Mouse (Mus musculus) gastrocnemius, postnatal 14 days (tissue): Measurements from ENCODE around the gene Gm17359. TPM values are rescaled to one million over a fixed set of nuclear protein-coding genes. Genes with fewer than 3 reads are reported as not detected.

Source experiments
- DNase-seq: peaks from one replicate; pipeline ENCODE4 v3.0.0; 2021; ENCODE audit warnings: mixed read lengths
- intact Hi-C: fragments of 180-260 bp; cut with DNase I; formaldehyde crosslinking; loops from one replicate; pipeline ENCODE4 v1.15.1; 2025; ENCODE audit warnings: low total_unique reads
- total RNA-seq, 2 experiments: library from RNA; stranded (reverse); gene quantifications; 2 replicates each; pipeline ENCODE4 v1.2.3; 2021

The Gm17359 gene
- total RNA-seq, 2 experiments from 2014 or later, result not detected

DNA sequence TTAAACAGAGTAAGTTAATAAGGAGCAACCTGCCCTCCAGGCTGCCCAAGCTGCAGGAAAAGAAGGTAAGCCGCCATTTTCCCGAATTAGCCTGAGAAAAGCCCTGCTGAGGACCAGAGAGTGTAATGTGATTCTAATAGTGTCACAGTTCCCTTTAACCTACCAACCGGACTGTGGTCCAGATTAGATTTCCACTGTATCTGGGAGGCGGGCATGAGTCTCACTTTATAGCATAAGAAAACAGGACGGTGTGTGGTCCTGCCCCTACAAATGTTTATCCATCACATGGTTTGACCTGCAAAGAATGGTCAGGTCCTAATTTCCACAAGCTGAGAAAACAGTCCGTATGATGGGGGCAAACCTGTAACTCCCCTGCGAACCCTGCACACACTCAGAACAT, 112.9 kb downstream of the Gm17359 start:
- intact Hi-C loops, result no loop called here
- no peak for DNase-seq

DNA sequence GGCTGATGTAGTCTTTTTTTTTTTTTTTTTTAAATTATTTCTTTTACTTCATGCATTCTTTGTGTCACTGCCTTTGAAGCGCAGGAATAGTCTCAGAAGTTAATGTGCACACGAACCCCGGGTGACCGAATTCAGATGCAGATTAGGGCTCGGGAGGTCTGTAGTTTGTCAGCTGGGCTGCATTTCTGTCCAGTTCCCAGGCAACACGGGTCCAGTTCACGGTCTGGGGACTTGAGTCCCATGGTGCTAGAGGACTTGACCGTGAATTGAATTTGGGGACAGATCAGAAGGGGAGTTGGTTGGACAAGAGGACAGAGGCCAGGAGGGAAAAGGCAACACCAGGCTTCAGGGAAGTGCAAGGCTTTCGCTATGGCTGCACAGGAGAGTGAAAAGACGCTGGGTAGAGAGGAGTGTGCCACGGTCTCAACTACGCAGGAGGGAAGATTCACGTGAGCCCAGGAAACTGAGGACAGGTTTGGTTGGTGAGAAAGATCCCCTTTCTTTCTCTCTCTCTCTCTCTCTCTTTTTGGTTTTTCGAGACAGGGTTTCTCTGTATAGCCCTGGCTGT, 116.3 kb downstream of the Gm17359 start:
- no peak for DNase-seq
- intact Hi-C loops, result no loop called here

DNA sequence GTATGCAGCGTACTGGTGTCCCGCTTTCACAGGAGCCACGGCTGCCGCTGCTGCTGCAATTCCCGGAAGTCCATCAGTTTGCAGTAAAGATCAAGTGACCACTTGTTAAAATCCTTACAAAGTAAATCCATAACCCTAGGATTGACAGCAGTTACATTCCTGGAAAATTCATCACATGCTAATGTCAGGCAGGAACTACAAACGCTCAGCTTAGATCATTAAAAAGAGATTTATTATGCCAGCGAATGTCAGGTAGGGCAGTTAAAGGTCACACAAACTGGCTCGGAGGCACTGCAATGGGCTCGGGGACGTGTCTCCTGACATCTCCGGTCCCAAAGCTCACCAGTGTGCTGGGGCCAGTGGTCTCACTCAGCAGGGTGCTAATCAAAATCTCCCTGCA, 119.3 kb downstream of the Gm17359 start:
- intact Hi-C loops, result no loop called here
- no peak for DNase-seq

DNA sequence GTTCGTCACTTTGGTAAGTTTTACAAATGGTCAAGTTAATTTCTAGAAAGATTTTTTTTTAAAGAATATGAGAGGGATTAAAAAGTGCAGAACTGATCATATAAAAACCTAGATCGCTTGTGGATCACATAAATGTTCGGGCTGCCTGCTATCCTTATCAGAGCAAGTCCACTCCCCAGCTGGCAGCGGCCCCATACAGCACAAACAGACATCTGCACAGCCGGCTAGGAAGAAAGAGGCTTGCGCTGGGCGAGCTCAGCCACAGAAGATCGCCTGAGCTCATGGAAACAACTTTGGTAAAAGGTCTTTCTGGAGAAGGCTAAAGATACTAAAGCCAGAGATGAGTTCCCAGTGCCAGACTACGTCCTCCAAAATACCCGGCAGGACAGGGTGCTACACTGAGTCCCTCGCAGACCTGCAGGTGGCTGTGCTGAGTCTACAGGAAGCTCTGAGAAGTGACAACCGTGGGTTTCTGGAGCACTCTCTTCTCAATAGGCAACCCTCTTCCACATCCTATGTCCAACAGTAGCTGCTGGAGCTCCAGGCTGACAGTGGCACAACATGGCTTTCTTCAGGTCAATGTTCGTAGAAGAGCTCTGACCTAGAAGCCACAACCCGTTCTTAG, 122.3 kb downstream of the Gm17359 start:
- DNase-seq, result no peak
- intact Hi-C loops, result no loop called here

DNA sequence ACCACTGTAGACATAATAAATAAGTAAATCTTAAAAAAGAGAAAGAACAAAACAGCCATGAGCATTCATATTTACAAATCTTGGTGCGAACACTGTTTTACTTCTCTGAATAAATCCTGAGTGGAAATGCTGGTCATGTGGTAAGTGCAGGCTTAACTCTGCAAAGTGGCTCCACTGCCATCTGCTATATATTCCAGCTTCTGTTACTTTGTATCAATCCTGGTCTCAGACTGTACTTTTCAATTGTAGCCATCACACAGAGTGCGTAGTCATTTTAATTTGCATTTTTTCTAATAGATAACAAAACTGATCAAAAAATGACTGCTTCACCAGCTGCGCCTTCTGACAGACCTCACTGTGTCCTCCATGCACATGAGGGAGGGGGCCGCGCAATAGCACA, 133.0 kb downstream of the Gm17359 start:
- intact Hi-C loops, result no loop called here
- no peak for DNase-seq

DNA sequence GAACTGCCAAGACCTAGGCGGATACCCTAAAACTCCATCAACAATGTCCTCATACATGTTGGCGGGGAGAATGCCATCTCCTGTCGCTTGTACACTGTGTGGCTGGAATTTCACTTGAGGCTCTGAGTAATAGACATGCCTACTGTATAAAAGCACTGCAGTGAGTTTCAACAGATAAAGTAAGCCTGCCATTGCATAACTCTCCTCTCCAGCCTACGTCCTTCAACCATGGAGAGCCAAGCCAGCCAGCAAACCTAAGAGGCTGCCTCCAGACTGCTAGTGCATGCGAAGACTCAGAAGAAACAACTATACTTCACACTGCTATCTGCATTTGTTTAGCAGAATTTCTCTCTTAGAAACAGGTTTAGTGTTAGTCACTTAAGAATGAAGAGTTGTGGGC, 135.9 kb downstream of the Gm17359 start:
- intact Hi-C loops, result no loop called here
- no peak for DNase-seq

DNA sequence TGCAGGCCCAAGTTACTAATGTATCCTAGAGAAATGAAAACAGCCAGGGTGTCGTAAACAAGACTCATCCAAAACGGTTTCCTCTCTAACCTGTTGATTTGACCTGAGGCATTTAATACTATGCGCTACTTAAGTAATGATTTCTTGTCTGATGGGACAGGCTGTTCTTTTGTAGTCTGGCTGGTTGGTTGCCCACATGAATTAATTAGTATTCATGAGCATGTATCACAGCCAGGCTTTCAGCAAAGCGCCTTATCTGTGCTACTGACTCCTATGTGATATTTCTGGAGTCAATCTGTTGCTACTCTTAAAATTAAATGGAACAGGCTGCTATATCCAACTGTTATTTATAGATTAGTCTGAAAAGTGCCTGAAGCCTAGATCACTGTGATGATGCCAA, 138.4 kb downstream of the Gm17359 start:
- DNase-seq, result no peak
- intact Hi-C loops, result no loop called here

DNA sequence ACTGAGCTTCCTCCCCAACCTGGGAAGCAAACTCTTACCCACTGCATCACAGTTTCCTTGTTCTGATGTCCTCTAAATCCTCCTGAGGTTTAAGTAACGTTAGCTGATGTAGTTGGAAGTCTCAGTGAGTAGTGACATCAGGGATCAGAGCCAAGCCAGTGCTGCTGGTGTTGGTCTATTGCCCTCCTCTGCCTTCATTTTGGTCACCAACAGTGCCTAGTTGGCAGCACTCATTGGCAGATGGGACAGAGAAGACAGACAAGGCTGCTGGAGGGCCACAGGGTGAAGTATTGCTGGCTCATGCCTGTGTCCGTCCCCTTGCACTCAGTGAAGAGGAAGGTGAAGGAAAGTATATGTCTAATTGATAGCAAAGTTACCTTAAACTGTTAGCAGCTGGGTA, 139.5 kb downstream of the Gm17359 start:
- intact Hi-C loops, result no loop called here
- peak; percentile 7 for DNase-seq

DNA sequence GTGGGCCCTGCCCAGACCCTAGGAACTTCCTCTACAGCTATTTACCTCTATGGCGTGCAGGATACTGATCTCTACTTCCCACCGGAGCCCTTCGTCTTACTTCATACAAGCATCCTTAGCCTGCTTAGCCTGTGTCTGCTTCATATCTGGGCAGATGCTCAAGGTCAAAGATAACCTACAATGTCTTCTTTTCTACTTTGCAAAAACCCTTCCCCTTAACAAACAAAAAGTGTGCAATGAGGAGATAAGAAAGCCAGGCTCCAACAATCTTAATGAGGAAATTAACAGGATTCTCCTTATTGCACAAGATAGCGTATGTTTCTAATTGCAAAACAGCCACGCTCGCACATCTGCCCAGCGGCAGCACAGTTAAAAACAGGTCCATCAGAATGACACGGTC, 141.9 kb downstream of the Gm17359 start:
- no peak for DNase-seq
- intact Hi-C loops, result no loop called here

DNA sequence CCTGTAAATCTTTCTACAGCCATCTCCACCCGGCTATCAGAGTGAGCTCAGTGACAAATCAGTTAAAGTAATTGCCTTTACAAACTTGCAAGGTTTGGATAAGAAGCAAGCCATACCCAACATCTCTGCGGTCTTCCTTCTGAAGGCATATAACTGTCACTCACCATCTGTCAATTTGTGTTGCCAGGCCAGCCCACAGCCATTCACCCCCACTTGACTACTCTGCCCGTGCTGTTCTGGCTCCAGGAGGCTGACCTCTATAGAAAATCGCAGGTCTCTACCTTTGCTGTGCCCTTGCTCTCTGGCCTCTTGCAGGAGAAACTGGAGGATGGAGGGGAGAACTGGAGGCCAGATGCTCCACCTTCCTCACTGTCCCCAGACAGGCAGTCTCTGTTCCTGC, 142.4 kb downstream of the Gm17359 start:
- intact Hi-C loops, result no loop called here
- no peak for DNase-seq

DNA sequence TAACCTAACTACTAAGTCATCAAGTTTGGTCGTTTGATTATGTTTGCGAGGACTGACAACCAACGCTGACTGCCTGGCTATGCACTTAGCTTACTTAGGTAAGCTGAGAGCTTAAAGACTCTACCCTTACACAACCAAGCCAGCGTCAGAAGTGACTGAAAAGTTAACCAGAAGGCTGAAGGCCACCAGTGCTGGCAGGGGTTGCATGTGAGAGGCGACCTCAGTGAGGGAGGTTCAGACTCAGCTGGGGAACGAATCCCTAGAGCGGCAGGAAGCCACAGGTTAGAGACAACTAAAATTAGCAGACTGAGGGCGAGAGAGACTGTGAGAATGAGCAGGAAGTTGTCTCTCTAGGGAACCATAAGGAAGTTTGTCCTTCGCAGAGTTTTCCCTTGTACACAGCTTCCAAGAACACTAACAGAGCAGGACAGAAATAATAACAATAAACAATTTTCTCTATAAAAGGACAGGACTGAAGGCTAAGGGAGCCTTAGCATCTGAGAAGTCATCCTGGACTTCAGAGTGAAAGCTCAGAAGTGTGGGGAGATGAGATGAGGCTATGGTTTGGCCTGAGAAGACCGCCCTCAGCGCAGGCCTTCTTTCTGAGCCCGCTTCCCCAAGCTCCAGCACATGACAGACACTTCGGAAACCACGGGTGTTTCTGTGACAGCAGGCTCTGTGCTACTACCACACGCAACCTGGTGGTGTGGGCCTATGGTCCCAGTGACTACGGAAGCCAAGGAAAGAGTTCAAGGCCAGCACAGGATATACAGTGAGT, 148.0 kb downstream of the Gm17359 start:
- no peak for DNase-seq
- intact Hi-C loops, result no loop called here

DNA sequence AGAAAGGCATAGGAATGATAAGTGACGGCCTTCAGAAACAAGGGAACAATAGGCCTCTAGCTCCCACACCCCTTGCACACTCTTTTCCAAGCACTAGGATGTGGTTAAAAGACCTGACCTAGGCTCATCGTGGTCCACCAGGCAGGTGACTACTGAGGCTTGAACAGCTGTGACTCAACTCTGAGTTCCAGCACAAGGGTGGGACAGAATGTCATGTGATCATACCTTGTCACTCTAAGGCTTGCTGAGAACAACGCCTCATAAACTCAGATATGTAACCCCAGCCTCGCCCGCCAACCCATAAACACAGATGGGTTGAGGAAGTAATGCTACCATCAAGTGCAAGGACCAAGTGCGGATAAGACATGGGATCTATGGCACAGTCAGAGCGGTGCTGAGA, 151.6 kb downstream of the Gm17359 start:
- DNase-seq, result no peak
- intact Hi-C loops, result no loop called here

DNA sequence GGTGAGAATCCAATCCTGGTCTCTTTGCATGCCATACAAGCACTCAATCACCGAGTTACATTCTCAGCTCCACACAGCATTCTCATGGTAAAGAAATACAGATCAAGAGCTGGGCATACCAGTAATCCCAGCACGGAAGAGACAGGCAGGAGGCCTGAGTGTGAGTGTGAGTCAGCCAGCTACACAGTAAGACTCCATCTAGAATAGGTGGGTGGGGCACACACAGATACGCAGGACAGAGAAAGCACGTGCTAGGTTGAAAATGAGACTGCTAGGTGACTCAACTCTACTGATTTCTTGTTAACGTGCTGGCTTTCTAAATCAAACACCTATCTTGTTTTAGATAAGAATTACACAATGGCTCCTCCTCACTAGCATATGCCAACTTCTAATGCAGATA, 153.6 kb downstream of the Gm17359 start:
- no peak for DNase-seq
- intact Hi-C loops, result loop anchor here (10.0 kb wide), 1 partner anchor 285 kb away; no protein-coding TSS in a partner anchor

DNA sequence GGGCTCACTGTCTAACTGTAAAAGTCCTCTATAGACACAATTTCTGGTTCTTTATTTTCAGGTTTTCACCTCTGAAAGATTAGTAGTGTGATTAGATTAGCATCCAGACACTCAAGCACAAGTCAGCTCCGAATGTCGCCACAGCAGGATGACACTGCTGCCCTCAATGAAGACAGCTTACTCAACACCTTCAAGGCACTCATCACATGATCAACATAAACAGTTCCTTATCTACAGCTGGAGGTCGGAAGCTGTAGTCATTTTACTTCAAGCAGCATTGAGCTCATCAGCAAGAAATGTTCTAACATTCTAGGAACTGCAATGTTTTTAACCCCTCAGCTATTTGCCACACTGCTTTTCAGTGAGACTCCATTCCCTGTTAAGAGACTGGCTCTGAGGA, 155.2 kb downstream of the Gm17359 start:
- intact Hi-C loops, result loop anchor here (10.0 kb wide), 1 partner anchor 287 kb away; no protein-coding TSS in a partner anchor

DNA sequence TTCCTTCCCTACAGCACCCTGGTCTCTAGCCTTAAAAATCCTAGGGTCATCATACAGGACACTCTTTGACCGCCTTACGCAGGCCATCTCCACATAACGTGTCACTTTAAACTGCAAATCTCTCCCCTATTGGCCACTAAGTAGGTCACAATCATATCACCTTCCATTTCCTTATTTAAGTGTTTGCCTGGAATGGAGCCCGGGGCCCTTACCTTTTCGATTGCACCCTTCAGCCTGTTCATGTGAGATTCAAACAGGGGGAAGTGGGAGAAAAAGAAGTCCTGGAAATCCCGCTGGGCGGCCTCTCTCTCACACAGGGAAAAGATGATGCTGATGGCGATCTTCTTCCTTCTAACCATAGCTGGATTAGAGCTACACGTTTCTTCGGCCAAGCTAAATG, 156.6 kb downstream of the Gm17359 start:
- intact Hi-C loops, result loop anchor here (10.0 kb wide), 1 partner anchor 288 kb away; no protein-coding TSS in a partner anchor
- DNase-seq, result no peak

More for the DNA sequence above, 155.2 kb downstream of the Gm17359 start:
- no peak for DNase-seq

DNA sequence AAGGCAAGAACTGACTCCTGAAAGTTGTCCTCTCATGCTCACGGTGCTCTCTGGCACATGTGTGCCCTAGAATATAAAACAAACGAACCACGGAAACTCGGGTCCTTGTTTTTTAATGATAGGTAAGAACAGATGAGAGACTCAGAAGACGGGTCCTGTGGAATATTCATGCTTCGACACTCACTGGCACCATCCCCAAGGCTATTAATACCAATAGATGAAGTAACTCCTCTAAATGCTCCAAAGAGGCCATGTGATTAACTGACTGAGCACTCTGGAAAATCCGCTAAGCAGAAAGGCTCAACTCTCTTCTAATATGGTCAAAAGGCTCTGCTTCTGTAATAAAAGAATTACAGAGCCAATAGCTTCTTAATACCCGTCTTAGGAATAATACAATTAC, 157.6 kb downstream of the Gm17359 start:
- intact Hi-C loops, result loop anchor here (10.0 kb wide), 1 partner anchor 289 kb away; no protein-coding TSS in a partner anchor
- DNase-seq, result no peak

DNA sequence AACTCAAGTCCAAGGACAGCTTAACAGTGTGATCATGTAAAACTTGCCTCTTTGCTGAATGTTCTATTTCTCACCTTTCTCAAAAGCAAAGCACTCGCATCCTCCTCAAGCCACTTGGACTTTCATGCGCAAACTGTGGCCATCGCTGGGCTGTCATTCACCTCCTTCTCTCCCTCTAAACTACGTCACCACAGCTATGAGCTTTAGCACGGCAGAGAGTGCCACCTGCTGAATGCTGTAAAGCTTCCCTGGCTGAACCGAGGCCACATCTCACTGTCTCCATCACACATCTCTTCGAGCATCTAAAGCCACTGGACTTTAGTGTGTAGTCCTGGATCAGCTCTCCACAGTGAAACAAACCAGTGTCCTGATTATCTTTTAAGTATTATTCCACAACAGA, 158.7 kb downstream of the Gm17359 start:
- intact Hi-C loops, result loop anchor here (10.0 kb wide), 1 partner anchor 290 kb away; no protein-coding TSS in a partner anchor
- DNase-seq, result no peak

DNA sequence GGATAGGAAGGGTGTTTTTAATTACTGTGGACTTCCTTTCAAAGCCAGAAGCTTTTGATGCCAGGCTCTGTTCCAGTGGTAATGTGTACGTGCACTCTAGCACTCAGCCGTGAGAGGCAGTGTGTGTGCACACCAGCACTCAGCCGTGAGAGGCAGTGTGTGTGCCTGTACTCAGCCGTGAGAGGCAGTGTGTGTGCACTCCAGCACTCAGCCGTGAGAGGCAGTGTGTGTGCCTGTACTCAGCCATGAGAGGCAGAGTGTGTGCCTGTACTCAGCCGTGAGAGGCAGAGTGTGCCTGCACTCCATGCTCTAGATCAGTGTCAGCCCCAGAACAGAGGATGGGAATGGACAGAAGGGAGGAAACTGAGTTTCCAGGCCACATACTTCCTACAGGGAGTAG, 160.2 kb downstream of the Gm17359 start:
- intact Hi-C loops, result loop anchor here (10.0 kb wide), 1 partner anchor 292 kb away; no protein-coding TSS in a partner anchor
- DNase-seq, result no peak

DNA sequence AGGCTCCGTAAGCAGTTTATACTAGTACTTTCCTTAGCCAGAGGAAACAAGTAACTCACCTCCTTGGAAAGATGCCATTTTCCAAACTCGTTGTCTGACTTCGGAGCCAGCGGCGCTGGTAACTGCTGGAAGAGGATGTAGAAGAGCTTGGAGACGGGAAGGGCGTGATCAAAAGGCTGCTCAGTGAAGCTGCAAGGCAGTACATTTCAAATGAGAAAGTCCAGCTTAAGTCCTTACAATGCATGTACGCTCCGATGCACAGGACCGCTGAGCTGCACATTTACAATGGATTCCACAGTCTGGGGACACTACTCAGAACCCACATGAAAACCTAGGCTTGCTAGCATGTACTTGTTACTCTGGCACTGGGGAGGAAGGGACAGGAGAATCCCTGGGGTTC, 163.8 kb downstream of the Gm17359 start:
- intact Hi-C loops, result loop anchor here (5.0 kb wide), 1 partner anchor 87 kb away; no protein-coding TSS in a partner anchor
- DNase-seq, result no peak

DNA sequence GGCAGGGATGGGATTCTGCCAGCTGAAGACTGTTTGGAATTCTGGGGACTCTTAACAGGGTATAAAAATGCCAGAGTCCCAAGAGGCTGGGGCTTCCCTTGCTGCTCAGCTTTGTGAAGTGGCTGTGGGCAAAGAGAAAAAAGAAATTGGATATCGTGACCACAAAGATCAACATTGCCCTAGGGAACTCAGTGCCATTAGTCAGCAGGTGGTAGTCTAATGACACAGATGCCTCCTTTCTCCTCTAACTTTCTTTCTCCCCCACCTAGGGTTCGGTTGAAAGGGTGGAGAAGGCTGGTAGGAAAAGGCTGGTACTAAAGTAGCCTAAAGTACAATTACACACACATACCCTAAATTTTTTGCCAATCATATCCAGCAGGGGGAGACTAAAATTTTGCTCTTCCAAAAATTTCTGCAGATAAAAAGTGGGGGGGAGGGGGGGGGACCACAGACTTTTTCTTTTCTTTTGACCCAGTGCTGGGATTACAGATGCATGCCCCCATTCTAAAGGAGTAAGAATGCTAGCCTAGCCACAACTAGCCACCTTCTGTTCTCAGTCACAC, 164.8 kb downstream of the Gm17359 start:
- DNase-seq, result no peak
- intact Hi-C loops, result loop anchor here (5.0 kb wide), 1 partner anchor 86 kb away; no protein-coding TSS in a partner anchor
